Mouse (Mus musculus): ENCODE measurements around the gene Ddc.
A peak's percentile ranks its signal among the peaks of the same experiment; 100 is the strongest.

The Ddc gene

GRCm38 (mm10) chr11:11876366-11876765 is 21.6 kb downstream of the Ddc start:
- DNase-seq (ENCODE audit: low spot score) = no peak

GRCm38 (mm10) chr11:11875230-11875629 is 22.7 kb downstream of the Ddc start:
- DNase-seq (ENCODE audit: low spot score) = no peak

- no peak for DNase-seq (ENCODE audit: low spot score)
Measured at GRCm38 (mm10) chr11:11873023-11873908, 24.7 kb downstream of the Ddc start.

- no peak for DNase-seq (ENCODE audit: low spot score)
Measured at GRCm38 (mm10) chr11:11872140-11872795, 25.7 kb downstream of the Ddc start.

- no peak for DNase-seq (ENCODE audit: low spot score)
Measured at GRCm38 (mm10) chr11:11871197-11871813, 26.6 kb downstream of the Ddc start.

GRCm38 (mm10) chr11:11867971-11868481 is 29.9 kb downstream of the Ddc start:
- peak; percentile 63 for DNase-seq (ENCODE audit: low spot score)

- DNase-seq (ENCODE audit: low spot score) = no peak
Measured at GRCm38 (mm10) chr11:11866696-11867095, 31.2 kb downstream of the Ddc start.

- DNase-seq (ENCODE audit: low spot score) = no peak
Measured at GRCm38 (mm10) chr11:11865128-11865527, 32.8 kb downstream of the Ddc start.

- DNase-seq (ENCODE audit: low spot score) = no peak
Measured at GRCm38 (mm10) chr11:11864446-11865101, 33.4 kb downstream of the Ddc start.

- peak; percentile 41 for DNase-seq (ENCODE audit: low spot score)
Measured at GRCm38 (mm10) chr11:11862502-11862901, 35.4 kb downstream of the Ddc start.

GRCm38 (mm10) chr11:11856959-11857358 is 41.0 kb downstream of the Ddc start:
- DNase-seq (ENCODE audit: low spot score) = no peak

GRCm38 (mm10) chr11:11855685-11856131 is 42.2 kb downstream of the Ddc start:
- no peak for DNase-seq (ENCODE audit: low spot score)

- no peak for DNase-seq (ENCODE audit: low spot score)
Measured at GRCm38 (mm10) chr11:11855061-11855672, 42.8 kb downstream of the Ddc start.

GRCm38 (mm10) chr11:11853731-11854461 is 44.0 kb downstream of the Ddc start:
- no peak for DNase-seq (ENCODE audit: low spot score)

- DNase-seq (ENCODE audit: low spot score) = no peak
Measured at GRCm38 (mm10) chr11:11851957-11852505, 45.9 kb downstream of the Ddc start.

- peak; percentile 87 for DNase-seq (ENCODE audit: low spot score)
Measured at GRCm38 (mm10) chr11:11850476-11851267, 47.3 kb downstream of the Ddc start.

GRCm38 (mm10) chr11:11849513-11850311 is 48.2 kb downstream of the Ddc start:
- peak; percentile 32 for DNase-seq (ENCODE audit: low spot score)

- no peak for DNase-seq (ENCODE audit: low spot score)
Measured at GRCm38 (mm10) chr11:11848467-11848866, 49.5 kb downstream of the Ddc start.

GRCm38 (mm10) chr11:11845044-11845443 is 52.9 kb downstream of the Ddc start:
- no peak for DNase-seq (ENCODE audit: low spot score)

Data from MN1 (cell line).